Mouse (Mus musculus) G1E (cell line): ENCODE measurements around the gene Pcnx3. TPM values are rescaled to one million over a fixed set of nuclear protein-coding genes. Genes with fewer than 3 reads are reported as not detected.

Source experiments
- ATAC-seq: 2 replicates; pipeline ENCODE4 v1.8.0; 2016; ENCODE audit warnings: mild to moderate bottlenecking; ENCODE audit not compliant: insufficient number of reproducible peaks, poor library complexity, low FRiP score, severe bottlenecking; ENCODE audit errors: extremely low read depth
- DNase-seq: peaks from one replicate; pipeline ENCODE4 v3.0.0; 2012; ENCODE audit warnings: low spot score
- H3K27me3 ChIP-seq: 2 replicates; pipeline ENCODE4 v1.6.1; 2012; ENCODE audit warnings: mild to moderate bottlenecking, low read length, inconsistent platforms; ENCODE audit not compliant: insufficient read depth
- H3K36me3 ChIP-seq: replicated peaks from 2 replicates; pipeline ENCODE3; 2012; ENCODE audit warnings: mild to moderate bottlenecking, inconsistent platforms
- H3K4me1 ChIP-seq: 2 replicates; pipeline ENCODE4 v1.6.1; 2012; ENCODE audit warnings: low read depth, low read length, inconsistent platforms, mixed read lengths; ENCODE audit not compliant: insufficient read depth
- H3K4me3 ChIP-seq: 2 replicates; pipeline ENCODE4 v1.5.1; 2012; ENCODE audit warnings: low read depth, mild to moderate bottlenecking, inconsistent platforms, low read length, moderate library complexity, mixed read lengths
- H3K9me3 ChIP-seq: replicated peaks from 2 replicates; pipeline ENCODE4 v1.6.1; 2012; ENCODE audit warnings: inconsistent platforms
- CTCF ChIP-seq: IDR thresholded peaks from 2 replicates; pipeline ENCODE4 v1.5.1; 2012; ENCODE audit warnings: low read depth, low read length, inconsistent platforms, mixed read lengths
- GATA1 ChIP-seq: IDR thresholded peaks from 2 replicates; pipeline ENCODE4 v1.6.1; 2012; ENCODE audit warnings: borderline replicate concordance, low read length, inconsistent platforms, mixed read lengths
- GATA2 ChIP-seq: IDR thresholded peaks from 2 replicates; pipeline ENCODE4 v1.6.1; 2012; ENCODE audit warnings: low read depth, low read length, inconsistent platforms, borderline replicate concordance
- POLR2AphosphoS5 ChIP-seq: IDR thresholded peaks from 2 replicates; pipeline ENCODE4 v1.6.1; 2012; ENCODE audit warnings: low read depth, low read length, inconsistent platforms; ENCODE audit not compliant: insufficient replicate concordance
- TAL1 ChIP-seq: conservative IDR thresholded peaks from 2 replicates; pipeline ENCODE4 v1.6.1; 2012; ENCODE audit warnings: low read depth, low read length, inconsistent platforms, mixed read lengths
- polyA plus RNA-seq: library from polyadenylated mRNA; stranded (reverse); fragments of >175 nt; gene quantifications from 2 replicates; pipeline ENCODE4 v1.2.3, GENCODE M21; 2012
- total RNA-seq, 2 experiments: library from RNA; stranded (forward) in 1 of 2; stranded (reverse) in 1 of 2; fragments of 200-1000 nt in 1 of 2; fragments of >200 nt in 1 of 2; fragmentation: Nextera tagmentation in 1 of 2; gene quantifications; 2 replicates each; pipeline ENCODE4 v1.2.3; 2014 to 2017

Gene Pcnx3
- total and polyA plus RNA-seq, 3 experiments, result 13.6 to 178 (median 51.0) TPM

DNA sequence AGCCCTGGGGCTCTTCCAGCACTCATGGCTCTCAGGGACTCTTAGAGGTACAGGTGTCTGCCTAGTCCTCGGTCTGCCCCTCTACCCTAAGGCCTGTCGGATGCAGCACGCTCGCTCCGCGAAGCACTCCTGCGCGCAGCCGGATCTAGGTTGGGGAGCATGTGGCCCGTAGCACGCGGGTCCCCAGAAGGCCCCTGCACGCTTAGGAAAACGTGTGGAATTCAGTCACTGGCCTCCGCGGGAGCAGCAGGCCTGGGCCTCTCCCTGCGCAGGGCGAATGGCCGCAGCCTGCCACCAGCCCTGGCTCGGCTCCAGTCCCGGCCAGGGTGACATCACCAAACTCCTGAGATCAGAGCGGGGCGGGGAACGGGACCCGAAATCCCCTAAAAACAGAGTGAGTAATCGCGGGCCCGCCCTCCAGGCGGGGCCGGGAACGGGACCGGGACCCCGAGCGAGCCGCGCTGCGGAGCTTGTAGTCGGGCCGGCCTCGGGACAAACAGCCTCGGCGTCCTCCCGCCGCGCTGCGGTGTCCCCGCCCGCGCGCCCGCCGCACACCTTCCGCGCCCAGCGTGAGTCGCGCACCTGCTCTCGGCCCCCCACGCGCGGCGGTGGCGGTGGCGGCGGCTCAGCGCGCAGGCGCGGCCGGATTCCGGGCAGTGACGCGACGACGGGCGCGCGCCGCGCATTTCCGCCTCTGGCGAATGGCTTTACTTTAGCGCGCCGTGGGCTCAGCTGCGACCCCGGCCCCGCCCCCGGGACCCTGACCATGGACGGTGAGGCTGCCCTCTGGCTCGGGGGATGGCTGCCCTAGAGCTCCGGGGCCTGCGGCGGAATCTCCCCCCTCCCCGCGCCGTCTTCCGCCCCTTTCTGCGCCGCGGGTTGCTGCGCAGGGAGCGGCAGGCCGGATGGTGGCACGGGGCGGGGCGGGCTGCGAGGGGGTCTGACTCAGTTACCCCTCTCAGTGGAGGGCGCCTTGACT lies 51.4 kb downstream of the Pcnx3 start, which contains the start of gene Rela:
Rela (plus strand) TSS at position 415 of the 979 bp plus-strand sequence.
- Histone ChIP-seq H3K27me3 (no peaks in the 10 kb centered on the region), H3K4me1 (peaks cover 51% of the 10 kb centered on the region), H3K4me3 (peak within 1 kb of the TSS; percentile 85), H3K36me3 (peaks cover 43% of the 10 kb centered on the region), H3K9me3 (no peaks in the 10 kb centered on the region)
- ATAC-seq, result no peak; the same call in 1 of the 2 replicates
- TF ChIP-seq POLR2AphosphoS5, result no peak
- TF ChIP-seq CTCF, result no peak
- peak; percentile 95 for DNase-seq

GRCm38 (mm10) chr19:5636571-5637041 lies 52.1 kb downstream of the Pcnx3 start:
- ATAC-seq (no peak), DNase-seq (no peak)
- H3K4me1 ChIP-seq, result peaks cover 48% of the 10 kb centered on the region
- H3K27me3 ChIP-seq, result no peaks in the 10 kb centered on the region
- TF ChIP-seq GATA1 (no peak), GATA2 (no peak), TAL1 (no peak), POLR2AphosphoS5 (no peak), CTCF (no peak)
- H3K36me3 ChIP-seq, result peaks cover 35% of the 10 kb centered on the region
- H3K4me3 ChIP-seq, result peak overlapping the region; percentile 85
- no peaks in the 10 kb centered on the region for H3K9me3 ChIP-seq

- H3K4me1 ChIP-seq, result peaks cover 43% of the 10 kb centered on the region
- no peaks in the 10 kb centered on the region for H3K9me3 ChIP-seq
- no peaks in the 10 kb centered on the region for H3K27me3 ChIP-seq
- peaks cover 30% of the 10 kb centered on the region for H3K36me3 ChIP-seq
- no peak for ATAC-seq
- TF ChIP-seq CTCF (no peak), POLR2AphosphoS5 (no peak), GATA1 (no peak), TAL1 (no peak), GATA2 (no peak)
- DNase-seq, result no peak
- H3K4me3 ChIP-seq, result no peak overlapping the region
These were observed 52.6 kb downstream of the Pcnx3 start for GRCm38 (mm10) chr19:5636036-5636570.

DNA sequence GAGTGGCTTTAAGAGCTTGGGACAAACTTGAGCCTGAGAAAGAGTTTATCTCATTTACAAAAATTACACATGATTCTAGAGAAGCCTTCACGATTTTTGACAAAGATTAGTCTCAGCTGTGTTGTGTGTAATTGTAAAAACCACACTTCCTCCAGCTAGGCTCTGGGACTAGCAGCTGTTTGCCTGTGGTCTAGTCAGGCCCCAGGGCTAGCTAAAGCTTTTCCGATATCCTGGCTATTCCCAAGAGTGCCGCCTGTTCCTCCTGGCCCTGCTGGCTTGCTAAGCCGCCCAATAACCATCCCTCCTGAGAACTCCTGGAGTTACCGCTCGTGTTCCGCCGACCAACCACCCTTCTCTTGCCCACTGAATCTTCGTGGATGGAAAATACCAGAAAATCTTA lies 56.6 kb downstream of the Pcnx3 start:
- Histone ChIP-seq H3K4me1 (peaks cover 11% of the 10 kb centered on the region), H3K9me3 (no peaks in the 10 kb centered on the region), H3K27me3 (no peaks in the 10 kb centered on the region), H3K4me3 (no peak overlapping the region), H3K36me3 (no peaks in the 10 kb centered on the region)
- no peak for ATAC-seq
- no peak for DNase-seq
- no peak for TF ChIP-seq GATA2
- TF ChIP-seq CTCF, result no peak
- no peak for TF ChIP-seq TAL1
- TF ChIP-seq POLR2AphosphoS5, result no peak
- TF ChIP-seq GATA1, result no peak

GRCm38 (mm10) chr19:5629907-5630306 lies 58.8 kb downstream of the Pcnx3 start:
- H3K4me1 ChIP-seq, result no peaks in the 10 kb centered on the region
- H3K36me3 ChIP-seq, result no peaks in the 10 kb centered on the region
- no peak for DNase-seq
- H3K27me3 ChIP-seq, result no peaks in the 10 kb centered on the region; the same call in none of the 2 replicates
- TF ChIP-seq TAL1, result no peak
- no peak for TF ChIP-seq POLR2AphosphoS5
- TF ChIP-seq GATA2, result no peak
- TF ChIP-seq GATA1, result no peak
- TF ChIP-seq CTCF, result no peak
- ATAC-seq, result no peak
- no peak overlapping the region for H3K4me3 ChIP-seq
- H3K9me3 ChIP-seq, result no peaks in the 10 kb centered on the region

DNA sequence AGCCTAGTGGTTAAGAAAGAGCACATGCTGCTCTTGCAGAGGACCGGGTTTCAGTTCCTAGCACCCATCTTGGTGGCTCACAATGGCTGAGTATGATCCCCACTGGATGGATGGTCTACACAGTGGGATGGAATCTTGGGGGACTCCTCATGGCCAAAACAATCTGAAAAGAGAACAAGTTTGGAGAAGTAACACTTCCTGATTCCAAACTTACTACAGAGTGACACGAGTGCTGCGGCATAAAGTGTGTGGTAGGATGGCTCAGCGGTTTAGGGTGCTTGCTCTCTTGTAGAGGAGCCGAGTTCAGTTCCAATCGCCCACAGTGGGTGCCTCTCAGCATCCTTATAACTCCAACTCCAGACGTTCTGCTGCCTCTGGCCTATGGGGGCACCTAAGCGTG lies 63.4 kb downstream of the Pcnx3 start:
- peaks cover 12% of the 10 kb centered on the region for H3K4me1 ChIP-seq
- H3K36me3 ChIP-seq, result no peaks in the 10 kb centered on the region
- H3K4me3 ChIP-seq, result no peak overlapping the region
- no peaks in the 10 kb centered on the region for H3K9me3 ChIP-seq
- TF ChIP-seq POLR2AphosphoS5, result no peak
- no peak for TF ChIP-seq GATA2
- no peak for TF ChIP-seq GATA1
- no peak for TF ChIP-seq CTCF
- no peak for TF ChIP-seq TAL1
- peaks cover 12% of the 10 kb centered on the region for H3K27me3 ChIP-seq
- ATAC-seq, result no peak
- no peak for DNase-seq
